Mouse (Mus musculus): ENCODE measurements at regions not wholly inside any gene's neighbourhood (a gene's known extent, or its start where the extent isn't known, plus 50 kb on each side); places are given as distances from the start of the nearest gene placed in this dataset.

DNA sequence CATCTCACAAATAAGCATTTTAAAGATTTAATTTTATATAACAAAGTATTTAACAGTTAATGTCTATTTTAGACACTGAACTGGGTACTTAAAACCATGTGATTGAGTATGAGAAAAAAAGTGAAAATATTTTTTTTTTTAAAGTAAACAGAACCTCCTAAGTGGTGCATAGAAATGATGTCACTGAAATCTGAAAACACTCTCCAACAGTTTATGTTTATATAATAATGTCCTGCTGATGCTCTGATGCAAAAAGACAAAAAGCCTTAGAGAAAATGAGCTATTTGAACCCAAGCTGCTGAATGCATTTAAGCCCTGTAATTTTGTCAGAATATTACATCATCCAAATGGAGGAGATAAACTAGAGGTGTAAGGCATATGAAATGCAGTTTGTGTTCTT, 3447.1 kb downstream of the 9330182O14Rik start:
- Histone ChIP-seq H3K4me3 (ENCODE audit: low read depth, low read length) (no peak overlapping the region), H3K9me3 (ENCODE audit: control insufficient read depth, low read length) (no peaks in the 10 kb centered on the region), H3K27ac (replicated peaks; ENCODE audit: low read depth, low read length) (no peak overlapping the region), H3K4me2 (ENCODE audit: low read depth, low read length) (no peak overlapping the region), H3K9ac (ENCODE audit: low read depth, low read length) (no peak overlapping the region), H3K36me3 (ENCODE audit: control insufficient read depth, insufficient read depth, low read length) (no peaks in the 10 kb centered on the region), H3K4me1 (ENCODE audit: control insufficient read depth, insufficient read depth, low read length) (no peaks in the 10 kb centered on the region), H3K27me3 (replicated peaks; ENCODE audit: control insufficient read depth, insufficient read depth, low read length) (no peaks in the 10 kb centered on the region)
- no peak for ATAC-seq (ENCODE audit: low read depth)
- DNase-seq (ENCODE audit: low spot score): no peak

DNA sequence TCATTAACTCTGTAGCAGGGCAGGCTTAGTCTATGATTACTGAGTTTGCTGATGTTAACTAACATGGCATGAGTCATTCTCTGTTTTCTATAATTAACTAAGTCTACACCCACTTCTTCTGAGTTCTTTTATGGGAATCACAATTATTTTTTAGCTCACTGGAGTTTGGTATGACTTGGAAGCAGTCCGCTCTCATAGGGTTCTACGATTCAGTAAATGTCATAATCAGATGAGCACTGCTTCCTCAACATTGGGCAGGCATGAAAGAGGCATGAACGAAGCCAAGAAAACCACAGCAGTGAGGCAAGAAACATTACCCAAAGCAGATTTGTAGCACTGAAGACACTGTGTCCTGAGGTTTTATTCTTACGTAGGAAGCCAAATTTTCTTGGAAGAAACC, 3451.6 kb downstream of the 9330182O14Rik start:
- H3K4me1 ChIP-seq (ENCODE audit: control insufficient read depth, insufficient read depth, low read length): no peaks in the 10 kb centered on the region
- ATAC-seq (ENCODE audit: low read depth): no peak
- WGBS: 73% methylated on average over 4 of the region's 4 CpGs

DNA sequence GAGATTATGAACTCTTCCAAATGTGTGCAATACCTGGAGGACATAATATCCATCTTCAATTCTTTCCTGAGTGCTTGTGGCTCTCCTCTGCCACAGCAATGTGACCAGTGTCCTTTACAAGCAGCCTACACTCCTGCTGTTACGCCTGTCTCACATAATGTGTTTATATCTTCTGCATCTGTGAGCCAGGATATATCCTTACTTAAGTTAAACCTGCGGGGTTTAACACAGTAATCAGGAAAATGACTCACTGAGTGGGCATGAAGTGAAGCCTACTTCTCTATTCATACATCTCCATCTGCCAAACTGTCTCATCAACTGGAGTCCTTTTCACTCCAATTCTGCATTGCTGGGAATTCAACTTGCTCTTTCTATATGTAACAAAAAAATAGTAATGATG, 3453.9 kb downstream of the 9330182O14Rik start:
- Histone ChIP-seq H3K36me3 (ENCODE audit: control insufficient read depth, insufficient read depth, low read length) (no peaks in the 10 kb centered on the region), H3K4me2 (ENCODE audit: low read depth, low read length) (no peak overlapping the region), H3K27me3 (replicated peaks; ENCODE audit: control insufficient read depth, insufficient read depth, low read length) (no peaks in the 10 kb centered on the region), H3K4me3 (ENCODE audit: low read depth, low read length) (no peak overlapping the region), H3K27ac (replicated peaks; ENCODE audit: low read depth, low read length) (no peak overlapping the region), H3K4me1 (ENCODE audit: control insufficient read depth, insufficient read depth, low read length) (no peaks in the 10 kb centered on the region), H3K9me3 (ENCODE audit: control insufficient read depth, low read length) (no peaks in the 10 kb centered on the region), H3K9ac (ENCODE audit: low read depth, low read length) (no peak overlapping the region)
- 71% methylated on average over 2 of the region's 2 CpGs for WGBS
- no peak for ATAC-seq (ENCODE audit: low read depth)
- no peak for DNase-seq (ENCODE audit: low spot score)

More for the DNA sequence above, 3451.6 kb downstream of the 9330182O14Rik start:
- Histone ChIP-seq H3K4me3 (ENCODE audit: low read depth, low read length) (no peak overlapping the region), H3K4me2 (ENCODE audit: low read depth, low read length) (no peak overlapping the region), H3K9ac (ENCODE audit: low read depth, low read length) (no peak overlapping the region), H3K36me3 (ENCODE audit: control insufficient read depth, insufficient read depth, low read length) (no peaks in the 10 kb centered on the region), H3K27me3 (replicated peaks; ENCODE audit: control insufficient read depth, insufficient read depth, low read length) (no peaks in the 10 kb centered on the region), H3K27ac (replicated peaks; ENCODE audit: low read depth, low read length) (no peak overlapping the region), H3K9me3 (ENCODE audit: control insufficient read depth, low read length) (no peaks in the 10 kb centered on the region)
- peak; percentile 71 for DNase-seq (ENCODE audit: low spot score)

DNA sequence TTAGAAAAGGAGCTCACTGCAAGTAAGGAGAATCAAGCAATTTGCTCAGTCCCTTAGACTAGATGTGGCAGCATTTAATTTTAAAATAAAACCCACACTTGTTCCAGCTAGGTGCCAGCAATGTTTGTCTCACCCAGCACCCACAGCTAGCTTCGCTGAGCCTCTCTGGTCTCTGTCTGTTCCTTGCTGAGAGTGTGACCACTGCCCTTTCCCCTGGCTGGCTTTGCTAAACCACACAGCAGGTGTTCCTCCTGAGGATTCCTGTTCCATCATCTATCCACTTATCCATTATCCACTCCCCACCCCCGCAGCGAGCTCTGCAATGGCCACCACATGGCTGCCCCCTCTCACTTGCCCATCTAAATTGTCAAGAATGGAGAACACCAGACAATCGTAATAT, 3473.5 kb downstream of the 9330182O14Rik start:
- Histone ChIP-seq H3K4me3 (ENCODE audit: low read depth, low read length) (no peak overlapping the region), H3K4me1 (ENCODE audit: control insufficient read depth, insufficient read depth, low read length) (no peaks in the 10 kb centered on the region), H3K27me3 (replicated peaks; ENCODE audit: control insufficient read depth, insufficient read depth, low read length) (no peaks in the 10 kb centered on the region), H3K9ac (ENCODE audit: low read depth, low read length) (no peak overlapping the region), H3K36me3 (ENCODE audit: control insufficient read depth, insufficient read depth, low read length) (no peaks in the 10 kb centered on the region), H3K9me3 (ENCODE audit: control insufficient read depth, low read length) (no peaks in the 10 kb centered on the region), H3K27ac (replicated peaks; ENCODE audit: low read depth, low read length) (no peak overlapping the region), H3K4me2 (ENCODE audit: low read depth, low read length) (no peak overlapping the region)
- ATAC-seq (ENCODE audit: low read depth) (no peak), DNase-seq (ENCODE audit: low spot score) (no peak)
- WGBS: 79% methylated on average over 4 of the region's 4 CpGs

DNA sequence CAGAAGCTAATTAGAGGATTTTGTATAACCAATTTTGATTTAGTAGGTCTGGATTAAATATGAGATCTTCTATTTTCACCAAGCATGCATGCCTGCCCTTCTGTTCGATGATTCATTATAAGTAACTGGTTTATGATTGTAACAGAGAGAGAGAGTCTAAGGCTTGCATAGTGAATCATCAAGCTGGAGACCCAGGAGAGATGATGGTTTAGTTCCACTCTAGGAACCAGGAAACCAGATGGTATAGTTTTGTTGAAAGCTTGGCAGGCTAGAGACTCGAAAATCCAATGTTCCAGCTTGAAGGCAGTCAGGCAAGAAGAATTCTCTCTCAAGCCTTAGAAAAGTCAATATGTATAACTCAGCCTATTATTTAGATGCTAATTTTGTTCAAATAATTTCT, 3475.7 kb downstream of the 9330182O14Rik start:
- 66% methylated on average over 2 of the region's 2 CpGs for WGBS
- Histone ChIP-seq H3K4me3 (ENCODE audit: low read depth, low read length) (no peak overlapping the region), H3K9me3 (ENCODE audit: control insufficient read depth, low read length) (no peaks in the 10 kb centered on the region), H3K27me3 (replicated peaks; ENCODE audit: control insufficient read depth, insufficient read depth, low read length) (no peaks in the 10 kb centered on the region), H3K9ac (ENCODE audit: low read depth, low read length) (no peak overlapping the region), H3K4me1 (ENCODE audit: control insufficient read depth, insufficient read depth, low read length) (no peaks in the 10 kb centered on the region), H3K27ac (replicated peaks; ENCODE audit: low read depth, low read length) (no peak overlapping the region), H3K4me2 (ENCODE audit: low read depth, low read length) (no peak overlapping the region), H3K36me3 (ENCODE audit: control insufficient read depth, insufficient read depth, low read length) (no peaks in the 10 kb centered on the region)
- DNase-seq (ENCODE audit: low spot score) (peak; percentile 29), ATAC-seq (ENCODE audit: low read depth) (no peak)

DNA sequence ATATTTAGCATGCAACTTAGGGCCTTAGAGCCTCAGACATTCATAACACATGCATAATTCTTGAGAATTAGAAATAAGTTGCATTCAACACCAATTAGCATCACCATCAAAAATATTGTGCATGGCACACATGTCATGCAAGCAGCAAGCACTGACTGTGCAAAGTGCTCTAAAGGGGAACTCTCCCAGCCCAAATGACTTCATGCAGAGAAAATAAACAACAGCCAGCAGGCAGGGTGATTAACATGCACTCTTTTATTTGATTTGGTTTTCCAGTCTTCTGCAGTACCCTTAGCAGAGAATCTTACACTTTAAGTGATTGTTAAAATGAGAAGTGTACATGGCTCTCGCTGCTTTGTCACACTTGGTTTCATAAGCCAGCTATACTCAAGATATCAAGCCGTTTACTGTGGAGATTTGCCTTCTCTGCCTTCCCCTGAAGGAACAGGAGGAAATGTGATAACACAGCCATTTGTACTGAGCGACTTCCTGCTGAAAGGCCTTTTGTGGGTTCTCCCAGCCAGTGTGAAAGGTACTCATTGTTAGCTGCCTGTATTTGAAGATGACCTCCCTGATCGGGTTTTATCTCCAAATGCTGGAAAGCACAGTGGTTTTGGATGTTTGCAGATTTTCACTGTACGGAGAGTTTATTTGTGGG, 3480.0 kb downstream of the 9330182O14Rik start:
- Histone ChIP-seq H3K4me3 (ENCODE audit: low read depth, low read length) (no peak overlapping the region), H3K27me3 (replicated peaks; ENCODE audit: control insufficient read depth, insufficient read depth, low read length) (no peaks in the 10 kb centered on the region), H3K36me3 (ENCODE audit: control insufficient read depth, insufficient read depth, low read length) (no peaks in the 10 kb centered on the region), H3K4me2 (ENCODE audit: low read depth, low read length) (no peak overlapping the region), H3K9ac (ENCODE audit: low read depth, low read length) (no peak overlapping the region), H3K27ac (replicated peaks; ENCODE audit: low read depth, low read length) (no peak overlapping the region), H3K9me3 (ENCODE audit: control insufficient read depth, low read length) (no peaks in the 10 kb centered on the region), H3K4me1 (ENCODE audit: control insufficient read depth, insufficient read depth, low read length) (no peaks in the 10 kb centered on the region)
- DNase-seq (ENCODE audit: low spot score) (peak; percentile 28), ATAC-seq (ENCODE audit: low read depth) (no peak)
- 21% methylated on average over 5 of the region's 5 CpGs for WGBS

DNA sequence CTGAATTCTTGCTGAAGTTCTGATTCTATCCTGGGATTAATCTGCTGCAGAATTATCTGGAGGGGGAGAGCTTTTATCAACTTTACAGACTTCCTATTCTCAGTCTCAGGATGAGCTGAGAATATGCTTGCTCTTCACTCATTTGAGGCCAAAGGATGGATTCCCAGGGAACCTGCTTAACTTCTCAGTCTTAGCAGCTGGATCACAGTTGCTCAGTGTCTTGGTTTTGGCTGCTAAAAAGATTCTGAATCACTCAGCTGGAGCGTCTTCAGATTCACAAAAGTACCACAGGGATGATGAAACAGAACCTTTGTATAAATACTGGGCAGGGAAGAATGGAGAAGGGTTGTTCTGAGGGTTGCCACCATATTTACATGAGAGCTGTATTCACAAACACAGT, 3481.6 kb downstream of the 9330182O14Rik start:
- Histone ChIP-seq H3K36me3 (ENCODE audit: control insufficient read depth, insufficient read depth, low read length) (no peaks in the 10 kb centered on the region), H3K27me3 (replicated peaks; ENCODE audit: control insufficient read depth, insufficient read depth, low read length) (no peaks in the 10 kb centered on the region), H3K4me3 (ENCODE audit: low read depth, low read length) (no peak overlapping the region), H3K9ac (ENCODE audit: low read depth, low read length) (no peak overlapping the region), H3K4me2 (ENCODE audit: low read depth, low read length) (no peak overlapping the region), H3K27ac (replicated peaks; ENCODE audit: low read depth, low read length) (no peak overlapping the region), H3K4me1 (ENCODE audit: control insufficient read depth, insufficient read depth, low read length) (no peaks in the 10 kb centered on the region), H3K9me3 (ENCODE audit: control insufficient read depth, low read length) (no peaks in the 10 kb centered on the region)
- ATAC-seq (ENCODE audit: low read depth) (no peak), DNase-seq (ENCODE audit: low spot score) (no peak)
- 79% methylated on average over 1 of the region's 1 CpGs for WGBS

DNA sequence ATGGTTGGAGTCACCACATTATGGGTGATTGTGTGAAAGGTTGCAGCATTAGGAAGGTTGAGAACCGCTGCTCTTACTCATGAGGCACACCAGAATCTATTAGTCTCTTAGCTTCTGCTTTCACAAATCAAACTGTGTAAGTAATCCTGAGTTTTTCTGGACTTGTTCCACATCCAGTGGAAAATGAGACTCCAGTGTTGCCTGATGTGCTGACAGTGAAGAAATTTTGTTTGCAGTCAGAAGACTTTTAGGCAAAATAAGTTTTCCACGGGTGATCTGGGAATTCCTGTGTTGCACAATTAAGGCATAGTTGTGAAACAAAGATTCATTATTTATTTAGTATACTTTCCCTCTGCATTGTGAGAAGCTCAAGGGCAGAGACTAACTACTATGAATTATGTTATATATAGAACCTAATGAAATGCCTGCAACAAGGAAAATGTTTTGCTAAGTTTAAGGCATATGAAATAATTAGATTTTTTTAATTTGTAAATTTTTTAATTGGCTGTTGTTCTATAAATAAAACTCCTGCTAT, 3490.3 kb downstream of the 9330182O14Rik start:
- Histone ChIP-seq H3K4me2 (ENCODE audit: low read depth, low read length) (no peak overlapping the region), H3K9ac (ENCODE audit: low read depth, low read length) (no peak overlapping the region), H3K9me3 (ENCODE audit: control insufficient read depth, low read length) (no peaks in the 10 kb centered on the region), H3K4me3 (ENCODE audit: low read depth, low read length) (no peak overlapping the region), H3K27ac (replicated peaks; ENCODE audit: low read depth, low read length) (no peak overlapping the region), H3K4me1 (ENCODE audit: control insufficient read depth, insufficient read depth, low read length) (no peaks in the 10 kb centered on the region), H3K36me3 (ENCODE audit: control insufficient read depth, insufficient read depth, low read length) (no peaks in the 10 kb centered on the region), H3K27me3 (replicated peaks; ENCODE audit: control insufficient read depth, insufficient read depth, low read length) (no peaks in the 10 kb centered on the region)
- DNase-seq (ENCODE audit: low spot score) (peak; percentile 33), ATAC-seq (ENCODE audit: low read depth) (no peak)
- 59% methylated on average over 2 of the region's 2 CpGs for WGBS

DNA sequence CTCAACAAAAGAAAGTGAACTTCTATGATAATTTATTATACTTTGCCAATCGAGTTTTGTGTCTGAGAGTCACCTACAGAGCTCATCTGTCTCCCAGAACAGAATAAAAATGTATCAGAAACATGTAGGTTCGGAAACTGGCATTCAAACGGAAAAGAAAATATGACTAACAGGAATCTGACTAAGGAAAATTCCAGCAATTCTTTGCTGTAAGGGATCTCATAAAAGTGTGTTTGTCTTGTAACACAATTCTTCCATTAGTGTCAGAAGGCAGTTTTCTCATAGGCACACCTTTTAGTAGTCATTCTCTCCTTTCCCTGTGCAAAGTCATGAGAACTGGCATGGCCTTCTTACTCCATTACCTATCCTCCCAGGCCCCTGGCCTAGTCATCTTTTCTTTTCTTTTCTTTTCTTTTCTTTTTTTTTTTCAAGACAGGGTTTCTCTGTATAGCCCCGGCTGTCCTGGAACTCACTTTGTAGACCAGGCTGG, 3490.9 kb downstream of the 9330182O14Rik start:
- no peak overlapping the region for H3K4me2 ChIP-seq (ENCODE audit: low read depth, low read length)
- no peaks in the 10 kb centered on the region for H3K36me3 ChIP-seq (ENCODE audit: control insufficient read depth, insufficient read depth, low read length)
- peak; percentile 3 for DNase-seq (ENCODE audit: low spot score)
- no peaks in the 10 kb centered on the region for H3K4me1 ChIP-seq (ENCODE audit: control insufficient read depth, insufficient read depth, low read length)
- H3K9ac ChIP-seq (ENCODE audit: low read depth, low read length): no peak overlapping the region
- 67% methylated on average over 4 of the region's 4 CpGs for WGBS
- no peak for ATAC-seq (ENCODE audit: low read depth)
- H3K27ac ChIP-seq (replicated peaks; ENCODE audit: low read depth, low read length): no peak overlapping the region
- no peak overlapping the region for H3K4me3 ChIP-seq (ENCODE audit: low read depth, low read length)
- no peaks in the 10 kb centered on the region for H3K9me3 ChIP-seq (ENCODE audit: control insufficient read depth, low read length)
- no peaks in the 10 kb centered on the region for H3K27me3 ChIP-seq (replicated peaks; ENCODE audit: control insufficient read depth, insufficient read depth, low read length)

All from embryonic facial prominence, embryonic 14.5 days (tissue).